Mouse (Mus musculus) cortical plate, adult 2 months (tissue): ENCODE results near the gene Zfp553. TPM values are rescaled to one million over a fixed set of nuclear protein-coding genes. Genes with fewer than 3 reads are reported as not detected.
A peak's percentile ranks its signal among the peaks of the same experiment; 100 is the strongest.

Source experiments
- H3K27ac ChIP-seq: fragments of 200-500 bp; 2 replicates; pipeline ENCODE4 v1.5.1; 2012; ENCODE audit warnings: low read length, control low read depth, inconsistent platforms; ENCODE audit not compliant: insufficient read depth
- H3K4me1 ChIP-seq: fragments of 200-500 bp; 2 replicates; pipeline ENCODE4 v1.6.1; 2011; ENCODE audit warnings: low read length; ENCODE audit not compliant: control insufficient read depth, insufficient read depth
- H3K4me3 ChIP-seq: fragments of 200-500 bp; 2 replicates; pipeline ENCODE4 v1.5.1; 2011; ENCODE audit warnings: mild to moderate bottlenecking, low read length, control low read depth; ENCODE audit not compliant: insufficient read depth
- CTCF ChIP-seq: fragments of 200-500 bp; IDR thresholded peaks from 2 replicates; pipeline ENCODE4 v1.5.1; 2011; ENCODE audit warnings: mild to moderate bottlenecking, control low read depth, low read length; ENCODE audit not compliant: insufficient read depth; ENCODE audit errors: extremely low read depth
- POLR2A ChIP-seq: fragments of 200-500 bp; IDR thresholded peaks from 2 replicates; pipeline ENCODE4 v1.6.1; 2011; ENCODE audit warnings: mild to moderate bottlenecking, low read length, control low read depth; ENCODE audit not compliant: insufficient read depth; ENCODE audit errors: extremely low read depth
- polyA plus RNA-seq: library from polyadenylated mRNA; depleted of rRNA; stranded (reverse); fragments of >200 nt; gene quantifications from 2 replicates; pipeline ENCODE4 v1.2.3, GENCODE M21; 2012

Zfp553 gene
- polyA plus RNA-seq, 1 experiment: 13.5 TPM

GRCm38 (mm10) chr7:127194011-127194632 lies 38.7 kb upstream of the Zfp553 start:
- TF ChIP-seq POLR2A: no peak
- TF ChIP-seq CTCF: no peak
- Histone ChIP-seq H3K4me3 (no peak overlapping the region), H3K4me1 (peaks cover 2% of the 10 kb centered on the region; the same call in 1 of the 2 replicates), H3K27ac (no peak overlapping the region)

- H3K4me1 ChIP-seq: peaks cover 2% of the 10 kb centered on the region; the same call in 1 of the 2 replicates
- H3K4me3 ChIP-seq: peak overlapping the region; percentile 66
- no peak overlapping the region for H3K27ac ChIP-seq
- TF ChIP-seq CTCF (no peak), POLR2A (no peak)
Observed at GRCm38 (mm10) chr7:127194633-127195029, 38.2 kb upstream of the Zfp553 start.

- H3K4me3 ChIP-seq: peak within 1 kb of the TSS; percentile 66
- peaks cover 2% of the 10 kb centered on the region; the same call in 1 of the 2 replicates for H3K4me1 ChIP-seq
- peak; percentile 56 for TF ChIP-seq POLR2A
- no peak for TF ChIP-seq CTCF
- H3K27ac ChIP-seq: no peak within 1 kb of the TSS; the same call in 1 of the 2 replicates
Observed at GRCm38 (mm10) chr7:127195544-127196295, 37.1 kb upstream of the Zfp553 start, which contains the start of gene Cd2bp2. Cd2bp2 (minus strand) TSS chr7:127196050.

GRCm38 (mm10) chr7:127196484-127196883 lies 36.4 kb upstream of the Zfp553 start:
- TF ChIP-seq CTCF: no peak
- no peak for TF ChIP-seq POLR2A
- peak overlapping the region; percentile 66; the same call in 1 of the 2 replicates for H3K4me3 ChIP-seq
- peaks cover 2% of the 10 kb centered on the region; the same call in 1 of the 2 replicates for H3K4me1 ChIP-seq
- H3K27ac ChIP-seq: no peak overlapping the region

GRCm38 (mm10) chr7:127206606-127207005 lies 26.3 kb upstream of the Zfp553 start:
- peaks cover 2% of the 10 kb centered on the region; the same call in 1 of the 2 replicates for H3K4me1 ChIP-seq
- H3K4me3 ChIP-seq: peak overlapping the region; percentile 61
- no peak overlapping the region for H3K27ac ChIP-seq
- TF ChIP-seq CTCF: no peak
- TF ChIP-seq POLR2A: no peak

GRCm38 (mm10) chr7:127207374-127208294 lies 25.2 kb upstream of the Zfp553 start:
- H3K4me1 ChIP-seq: peaks cover 2% of the 10 kb centered on the region; the same call in 1 of the 2 replicates
- H3K4me3 ChIP-seq: peak overlapping the region; percentile 61
- TF ChIP-seq POLR2A (no peak), CTCF (no peak)
- H3K27ac ChIP-seq: 0 out of 2 replicates have a peak overlapping the region, but pooled peaks have one; percentile 4

- Histone ChIP-seq H3K4me1 (peaks cover 2% of the 10 kb centered on the region; the same call in 1 of the 2 replicates), H3K27ac (peak within 1 kb of the TSS; percentile 5), H3K4me3 (peak within 1 kb of the TSS; percentile 61)
- no peak for TF ChIP-seq CTCF
- no peak for TF ChIP-seq POLR2A
Observed at GRCm38 (mm10) chr7:127208295-127208552, 24.6 kb upstream of the Zfp553 start, which contains the start of gene Tbc1d10b. Tbc1d10b (minus strand) TSS chr7:127208468.

GRCm38 (mm10) chr7:127208553-127209438 lies 24.1 kb upstream of the Zfp553 start, which contains the start of gene Mylpf:
Mylpf (plus strand) TSS chr7:127208890.
- peaks cover 2% of the 10 kb centered on the region; the same call in 1 of the 2 replicates for H3K4me1 ChIP-seq
- TF ChIP-seq CTCF (peak; percentile 54), POLR2A (peak; percentile 99)
- H3K4me3 ChIP-seq: peak within 1 kb of the TSS; percentile 61
- peak within 1 kb of the TSS; percentile 5 for H3K27ac ChIP-seq

GRCm38 (mm10) chr7:127209851-127210250 lies 23.0 kb upstream of the Zfp553 start:
- H3K4me3 ChIP-seq: no peak overlapping the region
- peak overlapping the region; percentile 57 for H3K27ac ChIP-seq
- TF ChIP-seq CTCF (no peak), POLR2A (no peak)

More at GRCm38 (mm10) chr7:127209851-127210250, 23.0 kb upstream of the Zfp553 start:
- H3K4me1 ChIP-seq: peaks cover 2% of the 10 kb centered on the region; the same call in 1 of the 2 replicates
